Comparison of ENCODE assay signal across 7 mouse cellular contexts in genomic region chr3:102738161-102738901, GRCm38 (mm10). TPM values are rescaled to one million over a fixed set of nuclear protein-coding genes. Genes with fewer than 3 reads are reported as not detected.
DNase-seq lines count a peak whose midpoint lies in the region; ATAC-seq and TF ChIP-seq lines count a peak whose summit lies in the region.

No protein-coding gene starts in this region.

- peaks cover 49% of the 10 kb centered on the region for H3K4me1 ChIP-seq in neural tube, embryonic 13.5 days (replicated peaks)
- peaks cover 68% of the 10 kb centered on the region for H3K4me1 ChIP-seq in heart, embryonic 15.5 days (replicated peaks)
- peaks cover 9% of the 10 kb centered on the region for H3K4me1 ChIP-seq in liver, postnatal 0 days (ENCODE audit: insufficient read depth)
- peaks cover 4% of the 10 kb centered on the region for H3K4me1 ChIP-seq in stomach, postnatal 0 days (replicated peaks; ENCODE audit: control insufficient read depth, insufficient read depth)
- peaks cover 18% of the 10 kb centered on the region; the same call in 1 of the 2 replicates for H3K4me1 ChIP-seq in hindbrain, embryonic 14.5 days (replicated peaks; ENCODE audit: control insufficient read depth, insufficient read depth, low read length)

- no peak for DNase-seq in neural tube, embryonic 10.5 days (ENCODE audit: extremely low spot score, low spot score)
- DNase-seq in liver, postnatal 0 days: peak; percentile 40
- DNase-seq in stomach, postnatal 0 days (ENCODE audit: low spot score): no peak
- DNase-seq in hindbrain, embryonic 14.5 days (ENCODE audit: low spot score): no peak
- no peak for DNase-seq in ovary, adult 18-20 months (ENCODE audit: low spot score)

- H3K9me3 ChIP-seq in neural tube, embryonic 13.5 days: no peaks in the 10 kb centered on the region
- no peaks in the 10 kb centered on the region for H3K9me3 ChIP-seq in heart, embryonic 15.5 days (replicated peaks)
- H3K9me3 ChIP-seq in liver, postnatal 0 days (ENCODE audit: low read length): no peaks in the 10 kb centered on the region
- H3K9me3 ChIP-seq in stomach, postnatal 0 days (ENCODE audit: control insufficient read depth, low read length): no peaks in the 10 kb centered on the region
- H3K9me3 ChIP-seq in hindbrain, embryonic 14.5 days (ENCODE audit: control insufficient read depth, low read length): no peaks in the 10 kb centered on the region

- no peaks in the 10 kb centered on the region for H3K36me3 ChIP-seq in neural tube, embryonic 13.5 days
- H3K36me3 ChIP-seq in heart, embryonic 15.5 days: no peaks in the 10 kb centered on the region
- H3K36me3 ChIP-seq in liver, postnatal 0 days (replicated peaks; ENCODE audit: insufficient read depth, low read length): no peaks in the 10 kb centered on the region
- no peaks in the 10 kb centered on the region for H3K36me3 ChIP-seq in stomach, postnatal 0 days (ENCODE audit: control insufficient read depth, insufficient read depth, low read length)
- H3K36me3 ChIP-seq in hindbrain, embryonic 14.5 days (replicated peaks; ENCODE audit: control insufficient read depth, insufficient read depth): no peaks in the 10 kb centered on the region

- 0 out of 2 replicates have a peak, but pooled peaks cover under 1% of the 10 kb centered on the region for H3K27me3 ChIP-seq in neural tube, embryonic 13.5 days
- no peaks in the 10 kb centered on the region for H3K27me3 ChIP-seq in heart, embryonic 15.5 days
- H3K27me3 ChIP-seq in liver, postnatal 0 days (ENCODE audit: insufficient read depth, low read length): peaks cover 22% of the 10 kb centered on the region
- no peaks in the 10 kb centered on the region for H3K27me3 ChIP-seq in stomach, postnatal 0 days (ENCODE audit: control insufficient read depth, insufficient read depth, low read length)
- no peaks in the 10 kb centered on the region for H3K27me3 ChIP-seq in hindbrain, embryonic 14.5 days (ENCODE audit: control insufficient read depth, insufficient read depth, low read length)

- 80% methylated on average over 10 of the region's 10 CpGs for WGBS in neural tube, embryonic 13.5 days
- 48% methylated on average over 10 of the region's 10 CpGs for WGBS in heart, embryonic 15.5 days
- 26% methylated on average over 10 of the region's 10 CpGs for WGBS in liver, postnatal 0 days (ENCODE audit: insufficient replicate concordance)
- 51% methylated on average over 10 of the region's 10 CpGs for WGBS in stomach, postnatal 0 days
- WGBS in hindbrain, embryonic 14.5 days: 78% methylated on average over 10 of the region's 10 CpGs

- no peak for ATAC-seq in neural tube, embryonic 13.5 days (ENCODE audit: low read depth)
- no peak for ATAC-seq in heart, embryonic 15.5 days (replicated peaks; ENCODE audit: insufficient number of reproducible peaks, insufficient read depth, low FRiP score, low read depth)
- peak; percentile 25; the same call in 1 of the 2 replicates for ATAC-seq in liver, postnatal 0 days
- ATAC-seq in stomach, postnatal 0 days (ENCODE audit: low FRiP score, low TSS enrichment): no peak
- no peak for ATAC-seq in hindbrain, embryonic 14.5 days (ENCODE audit: low FRiP score)

- H3K27ac ChIP-seq in neural tube, embryonic 13.5 days (replicated peaks): peak overlapping the region; percentile 9; the same call in 1 of the 2 replicates
- peak overlapping the region; percentile 66 for H3K27ac ChIP-seq in heart, embryonic 15.5 days
- H3K27ac ChIP-seq in liver, postnatal 0 days (ENCODE audit: low read depth): peak overlapping the region; percentile 52
- peak overlapping the region; percentile 13 for H3K27ac ChIP-seq in stomach, postnatal 0 days (replicated peaks)
- H3K27ac ChIP-seq in hindbrain, embryonic 14.5 days: no peak overlapping the region

- no peak for TF ChIP-seq EP300 in liver, postnatal 0 days (IDR thresholded peaks at IDR 0.05; ENCODE audit: low read depth)
- TF ChIP-seq EP300 in stomach, postnatal 0 days (optimal IDR thresholded peaks at IDR 0.05): no peak

- no peak overlapping the region for H3K4me2 ChIP-seq in neural tube, embryonic 13.5 days
- H3K4me2 ChIP-seq in heart, embryonic 15.5 days: peak overlapping the region; percentile 11; the same call in 1 of the 2 replicates
- H3K4me2 ChIP-seq in liver, postnatal 0 days (ENCODE audit: low read depth, low read length): peak overlapping the region; percentile 42
- H3K4me2 ChIP-seq in stomach, postnatal 0 days (replicated peaks; ENCODE audit: low read depth): 0 out of 2 replicates have a peak overlapping the region, but pooled peaks have one; percentile 2
- no peak overlapping the region for H3K4me2 ChIP-seq in hindbrain, embryonic 14.5 days (replicated peaks)

- TF ChIP-seq CTCF in liver, postnatal 0 days (IDR thresholded peaks at IDR 0.05; ENCODE audit: low read depth): no peak
- no peak for TF ChIP-seq CTCF in stomach, postnatal 0 days (IDR thresholded peaks at IDR 0.05; ENCODE audit: low read depth)

- no peak overlapping the region for H3K4me3 ChIP-seq in neural tube, embryonic 13.5 days
- no peak overlapping the region for H3K4me3 ChIP-seq in heart, embryonic 15.5 days
- no peak overlapping the region for H3K4me3 ChIP-seq in liver, postnatal 0 days (ENCODE audit: low read depth, low read length)
- no peak overlapping the region for H3K4me3 ChIP-seq in stomach, postnatal 0 days (ENCODE audit: low read depth, low read length)
- no peak overlapping the region for H3K4me3 ChIP-seq in hindbrain, embryonic 14.5 days (replicated peaks; ENCODE audit: low read length)

- H3K9ac ChIP-seq in neural tube, embryonic 13.5 days: no peak overlapping the region
- no peak overlapping the region for H3K9ac ChIP-seq in heart, embryonic 15.5 days
- no peak overlapping the region for H3K9ac ChIP-seq in liver, postnatal 0 days (replicated peaks)
- H3K9ac ChIP-seq in stomach, postnatal 0 days (ENCODE audit: low read length): no peak overlapping the region
- no peak overlapping the region for H3K9ac ChIP-seq in hindbrain, embryonic 14.5 days

RNA-seq across cellular contexts. Expression of gene Tspan2, which starts 4.0 kb away (rescaled TPM):
- 10.6 and 10.7 TPM in 2 replicates for polyA plus RNA-seq in neural tube, embryonic 13.5 days (2015; fragmentation: Nextera tagmentation; extraction: Ambion mirVana)
- polyA plus RNA-seq in heart, embryonic 15.5 days (2015; fragmentation: Nextera tagmentation; extraction: Ambion mirVana): 22.5 and 23.1 TPM in 2 replicates
- polyA plus RNA-seq in liver, postnatal 0 days (2015; fragmentation: Nextera tagmentation; extraction: Ambion mirVana): 1.9 and 2.1 TPM in 2 replicates
- polyA plus RNA-seq in stomach, postnatal 0 days (2015; fragmentation: Nextera tagmentation; extraction: Ambion mirVana): 20.7 and 21.3 TPM in 2 replicates
- 15.4 and 16.1 TPM in 2 replicates for polyA plus RNA-seq in hindbrain, embryonic 14.5 days (2014; fragmentation: Nextera tagmentation; extraction: Ambion mirVana)

RNA-seq across cellular contexts. Expression of gene Tshb, which starts 44.2 kb away (rescaled TPM):
- 0.04 and 0.72 TPM in 2 replicates for polyA plus RNA-seq in neural tube, embryonic 13.5 days (2015; fragmentation: Nextera tagmentation; extraction: Ambion mirVana)
- 0.08 TPM in 1 of 2 replicates, not detected in the other for polyA plus RNA-seq in heart, embryonic 15.5 days (2015; fragmentation: Nextera tagmentation; extraction: Ambion mirVana)
- polyA plus RNA-seq in liver, postnatal 0 days (2015; fragmentation: Nextera tagmentation; extraction: Ambion mirVana): 0.04 TPM in 1 of 2 replicates, not detected in the other
- 0.15 and 0.30 TPM in 2 replicates for polyA plus RNA-seq in stomach, postnatal 0 days (2015; fragmentation: Nextera tagmentation; extraction: Ambion mirVana)
- 0.31 and 0.50 TPM in 2 replicates for polyA plus RNA-seq in hindbrain, embryonic 14.5 days (2014; fragmentation: Nextera tagmentation; extraction: Ambion mirVana)

Comparison
In these comparisons a context has a peak if more than half of its experiments do, and no peak if none do; other contexts are left out.
1. H3K4me2 ChIP-seq: peak in heart, embryonic 15.5 days (single experiment), liver, postnatal 0 days (single experiment) and stomach, postnatal 0 days (single experiment); none in neural tube, embryonic 13.5 days (single experiment) and hindbrain, embryonic 14.5 days (single experiment).